Mouse (Mus musculus): ENCODE measurements around the gene 4930519G04Rik. TPM values are rescaled to one million over a fixed set of nuclear protein-coding genes. Genes with fewer than 3 reads are reported as not detected.
A peak's percentile ranks its signal among the peaks of the same experiment; 100 is the strongest.
"Not testable (repeated sequence)": the region's sequence is repeated elsewhere in the genome, so short reads cannot be mapped to it uniquely, and the experiment has no call there.

Gene 4930519G04Rik
- polyA plus RNA-seq, 1 experiment from 2014 or later: not detected

- Histone ChIP-seq H3K36me3 (ENCODE audit: inconsistent target) (peaks cover 92% of the 10 kb centered on the region), H3K27ac (no peak overlapping the region), H3K4me3 (ENCODE audit: inconsistent target) (no peak overlapping the region), H3K79me2 (ENCODE audit: inconsistent target) (no peaks in the 10 kb centered on the region; the same call in 1 of the 2 replicates)
- WGBS (ENCODE audit: missing documents): 92% methylated on average over 12 of the region's 13 CpGs
These were observed 55.3 kb downstream of the 4930519G04Rik start for GRCm38 (mm10) chr5:114908598-114909305.

GRCm38 (mm10) chr5:114913686-114914085 lies 60.2 kb downstream of the 4930519G04Rik start:
- WGBS (ENCODE audit: missing documents): 81% methylated on average over 4 of the region's 4 CpGs
- H3K79me2 ChIP-seq (ENCODE audit: inconsistent target): no peaks in the 10 kb centered on the region
- H3K27ac ChIP-seq: no peak overlapping the region

GRCm38 (mm10) chr5:114914855-114915254 lies 61.4 kb downstream of the 4930519G04Rik start:
- WGBS (ENCODE audit: missing documents): 96% methylated on average over 8 of the region's 8 CpGs
- Histone ChIP-seq H3K27ac (no peak overlapping the region), H3K36me3 (ENCODE audit: inconsistent target) (peaks cover 32% of the 10 kb centered on the region), H3K79me2 (ENCODE audit: inconsistent target) (no peaks in the 10 kb centered on the region), H3K4me3 (ENCODE audit: inconsistent target) (no peak overlapping the region)

More at GRCm38 (mm10) chr5:114913686-114914085, 60.2 kb downstream of the 4930519G04Rik start:
- Histone ChIP-seq H3K36me3 (ENCODE audit: inconsistent target) (peaks cover 44% of the 10 kb centered on the region), H3K4me3 (ENCODE audit: inconsistent target) (no peak overlapping the region)

- Histone ChIP-seq H3K36me3 (ENCODE audit: inconsistent target) (peaks cover 22% of the 10 kb centered on the region), H3K27ac (no peak overlapping the region), H3K4me3 (ENCODE audit: inconsistent target) (no peak overlapping the region), H3K79me2 (ENCODE audit: inconsistent target) (no peaks in the 10 kb centered on the region)
- WGBS (ENCODE audit: missing documents): 64% methylated on average over 5 of the region's 5 CpGs
These were observed 62.4 kb downstream of the 4930519G04Rik start for GRCm38 (mm10) chr5:114915854-114916253.

GRCm38 (mm10) chr5:114916777-114917176 lies 63.3 kb downstream of the 4930519G04Rik start:
- Histone ChIP-seq H3K4me3 (ENCODE audit: inconsistent target) (no peak overlapping the region), H3K36me3 (ENCODE audit: inconsistent target) (peaks cover 13% of the 10 kb centered on the region), H3K79me2 (ENCODE audit: inconsistent target) (no peaks in the 10 kb centered on the region), H3K27ac (peak overlapping the region; percentile 52)
- 39% methylated on average over 3 of the region's 4 CpGs for WGBS (ENCODE audit: missing documents)

GRCm38 (mm10) chr5:114917357-114917756 lies 63.9 kb downstream of the 4930519G04Rik start:
- H3K27ac ChIP-seq; H3K36me3 ChIP-seq (ENCODE audit: inconsistent target); H3K4me3 ChIP-seq (ENCODE audit: inconsistent target); H3K79me2 ChIP-seq (ENCODE audit: inconsistent target): not testable (repeated sequence)
- WGBS (ENCODE audit: missing documents): 100% methylated on average over 5 of the region's 5 CpGs

GRCm38 (mm10) chr5:114921551-114922365 lies 68.3 kb downstream of the 4930519G04Rik start:
- Histone ChIP-seq H3K4me3 (ENCODE audit: inconsistent target) (peak overlapping the region; percentile 46), H3K79me2 (ENCODE audit: inconsistent target) (peaks cover 38% of the 10 kb centered on the region), H3K36me3 (ENCODE audit: inconsistent target) (peaks cover 14% of the 10 kb centered on the region), H3K27ac (peak overlapping the region; percentile 59)
- 15% methylated on average over 19 of the region's 19 CpGs for WGBS (ENCODE audit: missing documents)

- peak overlapping the region; percentile 46; the same call in 1 of the 2 replicates for H3K4me3 ChIP-seq (ENCODE audit: inconsistent target)
- peaks cover 44% of the 10 kb centered on the region for H3K79me2 ChIP-seq (ENCODE audit: inconsistent target)
- 19% methylated on average over 10 of the region's 10 CpGs for WGBS (ENCODE audit: missing documents)
- peaks cover 20% of the 10 kb centered on the region for H3K36me3 ChIP-seq (ENCODE audit: inconsistent target)
- peak overlapping the region; percentile 59 for H3K27ac ChIP-seq
These were observed 68.9 kb downstream of the 4930519G04Rik start for GRCm38 (mm10) chr5:114922366-114922731.

GRCm38 (mm10) chr5:114922998-114923473 lies 69.6 kb downstream of the 4930519G04Rik start, which contains the start of gene Oasl1:
Gene Oasl1, plus strand, starts transcription at chr5:114923240.
- Histone ChIP-seq H3K36me3 (ENCODE audit: inconsistent target) (peaks cover 27% of the 10 kb centered on the region), H3K79me2 (ENCODE audit: inconsistent target) (peaks cover 51% of the 10 kb centered on the region), H3K27ac (peak within 1 kb of the TSS; percentile 59), H3K4me3 (ENCODE audit: inconsistent target) (peak within 1 kb of the TSS; percentile 46)
- 20% methylated on average over 15 of the region's 15 CpGs for WGBS (ENCODE audit: missing documents)

- WGBS (ENCODE audit: missing documents): 100% methylated on average over 1 of the region's 1 CpGs
- Histone ChIP-seq H3K36me3 (ENCODE audit: inconsistent target) (peaks cover 57% of the 10 kb centered on the region), H3K79me2 (ENCODE audit: inconsistent target) (peaks cover 52% of the 10 kb centered on the region), H3K27ac (no peak overlapping the region), H3K4me3 (ENCODE audit: inconsistent target) (no peak overlapping the region)
These were observed 72.8 kb downstream of the 4930519G04Rik start for GRCm38 (mm10) chr5:114926153-114926684.

GRCm38 (mm10) chr5:114926753-114927152 lies 73.3 kb downstream of the 4930519G04Rik start:
- H3K79me2 ChIP-seq (ENCODE audit: inconsistent target): peaks cover 52% of the 10 kb centered on the region
- H3K27ac ChIP-seq: no peak overlapping the region
- H3K4me3 ChIP-seq (ENCODE audit: inconsistent target): no peak overlapping the region
- WGBS (ENCODE audit: missing documents): 88% methylated on average over 9 of the region's 9 CpGs
- H3K36me3 ChIP-seq (ENCODE audit: inconsistent target): peaks cover 62% of the 10 kb centered on the region

- no peak overlapping the region for H3K4me3 ChIP-seq (ENCODE audit: inconsistent target)
- 66% methylated on average over 5 of the region's 5 CpGs for WGBS (ENCODE audit: missing documents)
- peaks cover 88% of the 10 kb centered on the region for H3K36me3 ChIP-seq (ENCODE audit: inconsistent target)
- H3K27ac ChIP-seq: no peak overlapping the region
- H3K79me2 ChIP-seq (ENCODE audit: inconsistent target): peaks cover 16% of the 10 kb centered on the region
These were observed 78.2 kb downstream of the 4930519G04Rik start for GRCm38 (mm10) chr5:114931626-114932025.

GRCm38 (mm10) chr5:114933206-114933605 lies 79.7 kb downstream of the 4930519G04Rik start:
- Histone ChIP-seq H3K27ac (no peak overlapping the region), H3K36me3 (ENCODE audit: inconsistent target) (peaks cover 88% of the 10 kb centered on the region), H3K4me3 (ENCODE audit: inconsistent target) (no peak overlapping the region), H3K79me2 (ENCODE audit: inconsistent target) (peaks cover under 1% of the 10 kb centered on the region; the same call in 1 of the 2 replicates)
- WGBS (ENCODE audit: missing documents): 89% methylated on average over 8 of the region's 8 CpGs

All from macrophage (primary cell).